Mouse (Mus musculus): ENCODE measurements around the gene Olfr1090. TPM values are rescaled to one million over a fixed set of nuclear protein-coding genes. Genes with fewer than 3 reads are reported as not detected.

Gene Olfr1090
- polyA plus RNA-seq (2015; fragmentation: Nextera tagmentation; extraction: Ambion mirVana), result not detected in 2 replicates

GRCm38 (mm10) chr2:86758893-86759292 is at the start of gene Olfr1090:
TSS of gene Olfr1090 (minus strand) at chr2:86758993.
- ATAC-seq (ENCODE audit: insufficient number of reproducible peaks, insufficient read depth, low FRiP score, low TSS enrichment, low read depth), result no peak
- H3K4me1 ChIP-seq, result no peaks in the 10 kb centered on the region
- H3K4me3 ChIP-seq, result no peak within 1 kb of the TSS

GRCm38 (mm10) chr2:86782179-86782578 is 23.4 kb upstream of the Olfr1090 start, which contains the start of gene Olfr1093:
TSS of gene Olfr1093 (plus strand) at chr2:86782479.
- no peak within 1 kb of the TSS for H3K4me2 ChIP-seq
- H3K36me3 ChIP-seq, result no peaks in the 10 kb centered on the region
- ATAC-seq (ENCODE audit: insufficient number of reproducible peaks, insufficient read depth, low FRiP score, low TSS enrichment, low read depth), result no peak
- H3K27ac ChIP-seq, result no peak within 1 kb of the TSS
- no peaks in the 10 kb centered on the region for H3K4me1 ChIP-seq
- no peaks in the 10 kb centered on the region for H3K27me3 ChIP-seq
- H3K9ac ChIP-seq, result no peak within 1 kb of the TSS
- no peaks in the 10 kb centered on the region for H3K9me3 ChIP-seq
- no peak within 1 kb of the TSS for H3K4me3 ChIP-seq
- WGBS, result 73% methylated on average over 2 of the region's 2 CpGs

More at GRCm38 (mm10) chr2:86758893-86759292, at the start of gene Olfr1090:
- Histone ChIP-seq H3K27ac (no peak within 1 kb of the TSS), H3K9ac (no peak within 1 kb of the TSS), H3K4me2 (no peak within 1 kb of the TSS), H3K9me3 (no peaks in the 10 kb centered on the region), H3K36me3 (no peaks in the 10 kb centered on the region), H3K27me3 (no peaks in the 10 kb centered on the region)
- WGBS, result 86% methylated on average over 1 of the region's 1 CpGs

- H3K36me3 ChIP-seq, result no peaks in the 10 kb centered on the region
- no peaks in the 10 kb centered on the region for H3K27me3 ChIP-seq
- WGBS, result 99% methylated on average over 6 of the region's 6 CpGs
- H3K9me3 ChIP-seq, result no peaks in the 10 kb centered on the region
- no peaks in the 10 kb centered on the region for H3K4me1 ChIP-seq
- no peak overlapping the region for H3K4me2 ChIP-seq
- no peak overlapping the region for H3K9ac ChIP-seq
- H3K4me3 ChIP-seq, result no peak overlapping the region
- ATAC-seq (ENCODE audit: insufficient number of reproducible peaks, insufficient read depth, low FRiP score, low TSS enrichment, low read depth), result no peak
- no peak overlapping the region for H3K27ac ChIP-seq
Observed at GRCm38 (mm10) chr2:86761050-86761449, 2.3 kb upstream of the Olfr1090 start.

GRCm38 (mm10) chr2:86733601-86734000 is 25.2 kb downstream of the Olfr1090 start, which contains the start of gene Olfr1089:
TSS of gene Olfr1089 (minus strand) at chr2:86733701.
- H3K9ac ChIP-seq, result no peak within 1 kb of the TSS
- ATAC-seq (ENCODE audit: insufficient number of reproducible peaks, insufficient read depth, low FRiP score, low TSS enrichment, low read depth), result no peak
- no peaks in the 10 kb centered on the region for H3K9me3 ChIP-seq
- no peak within 1 kb of the TSS for H3K4me3 ChIP-seq
- H3K36me3 ChIP-seq, result no peaks in the 10 kb centered on the region
- H3K4me1 ChIP-seq, result no peaks in the 10 kb centered on the region
- H3K4me2 ChIP-seq, result no peak within 1 kb of the TSS
- H3K27me3 ChIP-seq, result no peaks in the 10 kb centered on the region
- no peak within 1 kb of the TSS for H3K27ac ChIP-seq

Other genes with a start within 250 kb of the Olfr1090 start
- not detected in 2 replicates for gene Olfr1079, start 216.5 kb downstream of the Olfr1090 start, polyA plus RNA-seq (2015; fragmentation: Nextera tagmentation; extraction: Ambion mirVana)
- gene Olfr1080, start 200.8 kb downstream of the Olfr1090 start, polyA plus RNA-seq (2015; fragmentation: Nextera tagmentation; extraction: Ambion mirVana), result not detected in 2 replicates
- gene Olfr1082, start 160.0 kb downstream of the Olfr1090 start, polyA plus RNA-seq (2015; fragmentation: Nextera tagmentation; extraction: Ambion mirVana), result not detected in 2 replicates
- not detected in 2 replicates for gene Olfr1084, start 119.3 kb downstream of the Olfr1090 start, polyA plus RNA-seq (2015; fragmentation: Nextera tagmentation; extraction: Ambion mirVana)
- not detected in 2 replicates for gene Olfr1085, start 97.0 kb downstream of the Olfr1090 start, polyA plus RNA-seq (2015; fragmentation: Nextera tagmentation; extraction: Ambion mirVana)
- not detected in 2 replicates for gene Olfr1086, start 78.9 kb downstream of the Olfr1090 start, polyA plus RNA-seq (2015; fragmentation: Nextera tagmentation; extraction: Ambion mirVana)
- not detected in 2 replicates for gene Olfr1087, start 60.6 kb downstream of the Olfr1090 start, polyA plus RNA-seq (2015; fragmentation: Nextera tagmentation; extraction: Ambion mirVana)
- not detected in 2 replicates for gene Olfr1089, start 25.3 kb downstream of the Olfr1090 start, polyA plus RNA-seq (2015; fragmentation: Nextera tagmentation; extraction: Ambion mirVana)
- gene Olfr1093, start 23.5 kb upstream of the Olfr1090 start, polyA plus RNA-seq (2015; fragmentation: Nextera tagmentation; extraction: Ambion mirVana), result not detected in 2 replicates
- not detected in 2 replicates for gene Olfr141, start 51.0 kb upstream of the Olfr1090 start, polyA plus RNA-seq (2015; fragmentation: Nextera tagmentation; extraction: Ambion mirVana)
- gene Olfr1094, start 65.7 kb upstream of the Olfr1090 start, polyA plus RNA-seq (2015; fragmentation: Nextera tagmentation; extraction: Ambion mirVana), result not detected in 2 replicates
- gene Olfr1095, start 92.7 kb upstream of the Olfr1090 start, polyA plus RNA-seq (2015; fragmentation: Nextera tagmentation; extraction: Ambion mirVana), result not detected in 2 replicates
- gene Gm13723, start 115.8 kb upstream of the Olfr1090 start, polyA plus RNA-seq (2015; fragmentation: Nextera tagmentation; extraction: Ambion mirVana), result not detected in 2 replicates
- not detected in 2 replicates for gene Olfr1097, start 133.2 kb upstream of the Olfr1090 start, polyA plus RNA-seq (2015; fragmentation: Nextera tagmentation; extraction: Ambion mirVana)
- not detected in 2 replicates for gene Olfr1098, start 165.6 kb upstream of the Olfr1090 start, polyA plus RNA-seq (2015; fragmentation: Nextera tagmentation; extraction: Ambion mirVana)
- gene Olfr1099, start 201.7 kb upstream of the Olfr1090 start, polyA plus RNA-seq (2015; fragmentation: Nextera tagmentation; extraction: Ambion mirVana), result not detected in 2 replicates
- gene Olfr1100, start 221.0 kb upstream of the Olfr1090 start, polyA plus RNA-seq (2015; fragmentation: Nextera tagmentation; extraction: Ambion mirVana), result not detected in 2 replicates
- gene Olfr1101, start 232.2 kb upstream of the Olfr1090 start, polyA plus RNA-seq (2015; fragmentation: Nextera tagmentation; extraction: Ambion mirVana), result not detected in 2 replicates
- gene Olfr1102, start 239.4 kb upstream of the Olfr1090 start, polyA plus RNA-seq (2015; fragmentation: Nextera tagmentation; extraction: Ambion mirVana), result not detected in 2 replicates

Data from embryonic facial prominence, embryonic 13.5 days (tissue).